Mouse (Mus musculus) left cerebral cortex, postnatal 4 days (tissue): ENCODE results near the gene Gm45021. TPM values are rescaled to one million over a fixed set of nuclear protein-coding genes. Genes with fewer than 3 reads are reported as not detected.

Experiments used
- DNase-seq: peaks from one replicate; pipeline ENCODE4 v3.0.0-alpha.2; 2022
- intact Hi-C: fragments of 180-260 bp; cut with DNase I; formaldehyde crosslinking; loops from one replicate; pipeline ENCODE4 v1.15.1; 2025
- total RNA-seq, 2 experiments: library from RNA; stranded (reverse); gene quantifications; 2 replicates each; pipeline ENCODE4 v1.2.3; 2021

Gm45021 gene
- total RNA-seq, 2 experiments from 2014 or later: not detected

DNA sequence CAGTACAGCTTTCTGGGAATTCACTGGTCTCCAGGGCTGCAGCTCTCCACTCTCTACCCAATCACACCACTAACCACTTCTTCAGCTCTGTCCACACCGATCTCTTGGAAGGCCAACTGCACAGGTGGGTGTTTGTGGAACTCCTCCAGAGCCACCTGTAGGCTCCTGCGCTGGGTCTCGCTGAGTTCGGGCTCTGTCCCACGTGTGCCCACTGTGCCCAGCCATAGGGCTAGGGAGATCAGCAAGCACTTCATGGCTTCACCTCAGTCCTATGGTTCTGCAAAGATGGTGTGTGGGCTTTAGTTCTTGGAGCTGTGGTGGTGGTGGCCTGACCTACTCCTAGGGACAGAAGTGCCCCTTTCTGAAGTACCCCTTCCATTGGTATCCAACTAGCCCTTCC lies 17.4 kb upstream of the Gm45021 start:
- DNase-seq: no peak
- intact Hi-C loops: no loop called here

DNA sequence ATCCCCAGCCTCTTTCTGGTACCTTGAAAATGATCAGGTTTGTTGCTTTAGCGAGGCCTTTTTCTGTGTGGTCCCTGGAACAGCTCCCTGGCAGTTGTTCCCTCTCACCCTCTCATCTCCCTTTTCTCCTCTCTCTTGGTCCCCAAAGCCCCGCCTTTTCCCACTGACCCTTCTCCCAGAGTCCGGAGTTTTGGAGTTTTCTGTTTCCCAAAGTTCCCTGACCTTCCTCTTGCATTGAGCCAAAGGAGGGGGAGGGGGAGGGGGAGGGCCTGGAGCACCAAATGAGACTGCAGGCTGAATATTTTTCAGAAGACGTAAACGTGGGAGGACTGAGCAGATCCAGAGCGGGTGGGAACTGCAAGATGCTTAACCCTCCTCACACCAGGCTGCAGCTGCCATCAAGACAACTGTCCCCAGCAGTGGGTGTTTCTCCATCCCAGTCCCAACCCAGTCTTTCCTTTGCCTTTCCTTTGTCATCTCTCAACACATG lies 16.8 kb upstream of the Gm45021 start, which contains the start of gene Rarres2:
Gene Rarres2 (minus strand): TSS at position 218 of the 490 bp plus-strand sequence.
- intact Hi-C loops: no loop called here
- DNase-seq: no peak

DNA sequence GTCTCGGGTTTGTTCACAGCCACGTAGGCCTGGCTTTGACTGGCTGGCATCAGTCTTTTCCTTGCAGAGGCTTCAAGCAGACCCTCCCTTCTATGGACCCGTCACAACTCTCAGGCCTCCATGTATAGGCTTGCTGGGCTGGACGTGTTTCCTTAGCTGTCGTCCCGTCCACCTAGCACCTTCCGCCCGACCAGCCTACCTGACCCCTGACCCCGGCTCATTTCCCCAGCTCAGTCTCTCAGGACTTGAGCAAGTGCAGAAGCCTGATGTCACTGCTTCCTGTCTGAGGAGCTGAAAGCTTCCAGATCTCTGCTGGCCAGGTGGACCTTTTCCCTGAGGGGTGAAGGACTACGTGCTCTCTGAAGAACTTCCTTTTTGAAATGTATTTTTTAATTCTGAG lies 16.1 kb upstream of the Gm45021 start:
- intact Hi-C loops: no loop called here
- no peak for DNase-seq

DNA sequence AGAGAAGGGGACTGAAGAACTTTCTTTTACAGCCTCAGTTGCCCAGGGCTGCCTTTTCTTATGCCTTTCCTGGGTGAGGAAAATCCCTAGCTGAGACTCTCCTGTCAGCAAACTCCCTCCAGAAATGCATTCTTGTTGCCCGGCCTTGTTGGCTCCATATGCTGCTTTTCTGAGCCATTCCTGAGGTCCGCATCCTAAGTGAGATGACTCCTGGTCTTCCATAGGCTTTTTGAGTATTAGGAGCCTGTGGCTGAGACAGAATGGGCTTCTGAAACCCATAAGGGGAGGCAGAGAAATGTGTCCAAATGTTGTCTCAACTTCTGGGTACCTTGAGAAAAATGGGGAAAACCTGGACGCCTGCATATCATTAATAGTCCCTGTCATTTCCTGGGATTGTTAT lies 15.4 kb upstream of the Gm45021 start:
- DNase-seq: no peak
- intact Hi-C loops: no loop called here

GRCm38 (mm10) chr6:48578736-48579135 lies 10.7 kb upstream of the Gm45021 start:
- no peak for DNase-seq
- intact Hi-C loops: no loop called here

- intact Hi-C loops: no loop called here
- no peak for DNase-seq
Measured at GRCm38 (mm10) chr6:48579215-48579648, 10.2 kb upstream of the Gm45021 start.

DNA sequence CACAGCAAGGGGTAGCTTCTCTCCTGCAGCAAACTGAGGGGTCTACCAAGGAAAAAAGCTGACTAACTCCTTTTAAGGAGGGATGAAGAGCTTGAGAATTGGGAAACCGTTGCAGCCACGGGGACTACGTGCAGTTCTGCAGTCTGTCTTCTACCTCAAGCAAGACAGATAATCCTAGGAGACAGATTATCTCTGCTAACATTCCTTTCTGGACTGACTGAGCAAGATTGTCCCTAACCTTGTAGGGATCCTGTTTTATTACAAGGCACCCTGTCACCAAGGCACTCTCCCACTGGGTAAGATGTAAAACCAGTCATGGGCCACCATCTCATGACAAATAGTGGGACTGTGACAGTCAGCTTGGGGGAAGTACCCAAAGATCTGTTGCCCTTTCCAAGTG lies 8.2 kb upstream of the Gm45021 start:
- DNase-seq: no peak
- intact Hi-C loops: loop anchor here (5.0 kb wide), 1 partner anchor 61 kb away; no protein-coding TSS in a partner anchor

GRCm38 (mm10) chr6:48582037-48582436 lies 7.4 kb upstream of the Gm45021 start:
- intact Hi-C loops: loop anchor here (5.0 kb wide), 1 partner anchor 60 kb away; no protein-coding TSS in a partner anchor
- no peak for DNase-seq

- no peak for DNase-seq
- intact Hi-C loops: no loop called here
Measured at GRCm38 (mm10) chr6:48591221-48591845, 1.9 kb downstream of the Gm45021 start.

DNA sequence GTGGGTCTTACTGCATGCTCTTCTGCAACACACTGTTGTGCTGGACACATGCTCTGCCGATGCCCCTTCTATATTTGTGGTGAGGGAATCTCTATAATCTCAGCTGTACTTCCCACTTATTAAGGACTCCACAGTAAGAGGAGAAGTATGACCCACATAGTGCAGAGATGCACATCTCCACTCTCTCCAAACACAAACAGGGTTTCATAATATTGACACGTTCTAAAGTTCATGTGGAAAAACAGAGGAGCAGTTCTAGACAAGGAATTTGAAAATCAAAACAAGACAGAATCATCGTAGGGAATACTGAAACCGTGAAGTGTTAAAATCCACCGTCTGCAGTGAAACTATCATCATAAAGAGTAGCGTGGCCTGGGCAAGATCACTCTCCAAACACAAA lies 2.5 kb downstream of the Gm45021 start:
- intact Hi-C loops: no loop called here
- no peak for DNase-seq

GRCm38 (mm10) chr6:48593158-48594042 lies 4.0 kb downstream of the Gm45021 start, which contains the start of the genes Repin1 and Gm44965:
Gene Repin1 (plus strand): TSS chr6:48593883.
Gene Gm44965 (plus strand): TSS chr6:48593941.
- intact Hi-C loops: no loop called here
- DNase-seq: peak; percentile 99

GRCm38 (mm10) chr6:48594043-48594738 lies 4.8 kb downstream of the Gm45021 start:
- intact Hi-C loops: no loop called here
- no peak for DNase-seq

DNA sequence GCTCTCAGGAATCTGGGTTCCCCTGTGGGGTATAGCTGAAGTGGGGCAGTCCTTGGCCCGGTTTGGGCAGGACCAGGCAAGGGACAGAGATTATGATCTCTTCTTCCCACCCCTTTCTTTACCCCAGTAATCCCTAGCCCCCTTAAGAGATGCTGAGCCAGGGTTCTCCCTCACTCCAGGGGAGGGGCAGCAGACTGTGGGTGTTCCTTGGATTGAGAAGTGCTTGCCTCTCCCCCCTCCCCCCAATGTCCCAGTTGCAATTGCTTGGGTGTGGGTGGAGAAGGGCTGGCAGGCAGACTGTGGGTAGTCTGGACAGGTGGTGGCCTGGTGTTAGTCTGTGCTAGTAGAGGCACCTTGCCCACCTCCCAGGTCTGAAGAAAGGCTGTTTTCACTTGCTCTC lies 5.9 kb downstream of the Gm45021 start:
- DNase-seq: no peak
- intact Hi-C loops: no loop called here

DNA sequence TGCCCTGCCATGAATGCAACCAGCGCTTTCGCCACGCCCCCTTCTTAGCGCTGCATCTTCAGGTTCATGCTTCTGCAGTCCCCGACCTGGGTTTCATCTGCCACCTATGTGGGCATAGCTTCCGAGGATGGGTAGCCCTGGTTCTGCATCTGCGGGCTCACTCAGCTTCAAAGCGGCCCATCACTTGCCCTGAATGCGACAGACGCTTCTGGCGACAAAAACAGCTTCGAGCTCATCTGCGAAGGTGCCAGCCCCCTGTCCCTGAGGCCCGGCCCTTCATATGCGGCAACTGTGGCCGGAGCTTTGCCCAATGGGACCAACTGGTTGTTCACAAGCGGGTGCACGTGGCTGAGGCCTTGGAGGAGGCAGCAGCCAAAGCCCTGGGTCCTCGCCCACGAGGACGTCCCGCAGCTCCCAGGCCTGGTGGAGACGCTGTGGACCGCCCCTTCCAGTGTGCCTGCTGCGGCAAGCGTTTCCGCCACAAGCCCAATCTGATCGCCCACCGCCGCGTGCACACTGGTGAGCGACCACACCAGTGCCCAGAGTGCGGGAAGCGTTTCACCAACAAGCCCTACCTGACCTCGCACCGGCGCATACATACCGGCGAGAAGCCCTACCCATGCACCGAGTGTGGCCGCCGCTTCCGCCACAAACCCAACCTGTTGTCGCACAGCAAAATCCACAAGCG lies 7.3 kb downstream of the Gm45021 start:
- intact Hi-C loops: no loop called here
- DNase-seq: no peak

DNA sequence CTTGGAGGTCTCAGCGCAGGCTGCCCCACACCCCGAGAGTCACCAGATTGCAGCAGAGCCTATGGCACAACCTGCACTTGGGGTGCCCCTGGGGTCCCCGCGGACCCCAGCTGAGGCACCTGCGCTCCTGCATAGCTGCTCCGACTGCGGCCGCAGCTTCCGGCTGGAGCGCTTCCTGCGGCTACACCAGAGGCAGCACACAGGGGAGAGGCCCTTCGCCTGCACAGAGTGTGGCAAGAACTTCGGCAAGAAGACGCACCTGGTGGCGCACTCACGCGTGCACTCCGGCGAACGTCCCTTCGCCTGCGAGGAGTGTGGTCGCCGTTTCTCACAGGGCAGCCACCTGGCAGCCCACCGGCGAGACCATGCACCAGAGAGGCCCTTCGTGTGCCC lies 7.8 kb downstream of the Gm45021 start:
- no peak for DNase-seq
- intact Hi-C loops: no loop called here

DNA sequence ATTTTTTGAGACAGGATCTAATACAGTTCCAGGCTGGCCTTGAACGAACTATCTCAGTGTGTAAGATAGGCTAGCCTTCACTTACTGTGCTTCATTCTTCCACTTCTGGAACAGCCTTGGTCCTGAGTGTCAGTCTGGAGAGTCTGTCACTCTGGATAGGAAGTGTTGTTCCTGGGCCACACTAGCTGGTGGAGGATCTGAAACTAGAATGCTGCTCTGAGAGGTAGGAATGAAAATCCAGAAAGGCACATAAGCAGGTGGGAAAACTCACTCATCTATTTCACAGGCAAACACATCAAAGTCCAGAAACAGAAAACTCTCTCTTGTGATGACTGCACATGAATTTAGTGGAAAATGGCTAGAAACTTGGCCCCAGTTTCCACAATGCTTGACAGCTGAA lies 11.2 kb downstream of the Gm45021 start:
- DNase-seq: no peak
- intact Hi-C loops: no loop called here

- intact Hi-C loops: no loop called here
Measured at GRCm38 (mm10) chr6:48601271-48602079, 12.1 kb downstream of the Gm45021 start, which contains the start of gene Zfp775. Gene Zfp775 (plus strand): TSS chr6:48602063.

DNA sequence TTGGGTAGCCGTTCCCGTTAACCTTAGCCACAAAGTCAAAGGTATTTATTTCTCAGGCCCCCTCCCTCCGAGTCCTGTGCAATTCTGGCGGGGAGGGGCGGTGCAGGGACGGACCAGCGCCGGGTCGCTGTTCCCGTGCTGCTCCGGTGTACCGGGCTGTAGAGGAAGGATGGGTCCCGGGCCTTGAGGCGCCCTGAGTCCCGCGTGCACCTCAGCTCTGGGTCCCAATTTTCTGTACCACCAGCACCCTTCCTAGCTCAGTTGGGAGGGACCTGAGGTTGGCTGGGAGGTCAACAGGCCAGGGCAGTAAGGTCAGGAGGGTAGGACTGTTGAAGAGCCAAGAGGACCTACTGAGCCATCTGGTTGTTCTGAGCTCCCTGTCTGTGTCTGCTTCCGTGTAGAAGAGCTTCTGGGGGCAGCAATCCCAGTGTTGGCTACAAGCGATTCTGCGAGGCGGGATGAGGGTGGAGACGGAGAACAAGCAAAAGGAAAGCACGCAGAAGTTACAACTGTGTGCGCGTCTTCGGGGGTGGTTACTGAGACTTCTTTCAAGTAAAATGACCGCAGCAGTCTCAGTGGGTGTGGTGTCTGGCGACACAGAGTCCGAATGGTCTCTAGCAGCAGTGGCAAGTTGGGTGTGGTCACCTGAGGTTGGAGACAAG lies 12.8 kb downstream of the Gm45021 start:
- DNase-seq: peak; percentile 26
- intact Hi-C loops: no loop called here

More at GRCm38 (mm10) chr6:48601271-48602079, 12.1 kb downstream of the Gm45021 start, which contains the start of gene Zfp775:
- DNase-seq: peak; percentile 99

GRCm38 (mm10) chr6:48608124-48608523 lies 18.7 kb downstream of the Gm45021 start:
- intact Hi-C loops: no loop called here

More at GRCm38 (mm10) chr6:48608124-48608523, 18.7 kb downstream of the Gm45021 start:
- DNase-seq: no peak
